In genomic region chr11:34708278-34708677, GRCm38 (mm10) we compare ENCODE assay signal across 18 mouse cellular contexts.
"Had no signal": no experiment of that assay in that cellular context is flagged by ENCODE, and none has a peak within 500 bp of the region (broad histone marks: within the 10 kb centered on the region; RNA-seq: fewer than 3 reads in every experiment).

No protein-coding gene starts in this region.

- H3K4me3 ChIP-seq: limb, embryonic 12.5 days; limb, embryonic 15.5 days; midbrain, embryonic 12.5 days; midbrain, embryonic 15.5 days; neural tube, embryonic 12.5 days; neural tube, embryonic 15.5 days had no signal

- H3K9me3 ChIP-seq: limb, embryonic 12.5 days; limb, embryonic 15.5 days; midbrain, embryonic 12.5 days; midbrain, embryonic 15.5 days; neural tube, embryonic 12.5 days; neural tube, embryonic 15.5 days had no signal

- H3K36me3 ChIP-seq: limb, embryonic 12.5 days; limb, embryonic 15.5 days; midbrain, embryonic 12.5 days; midbrain, embryonic 15.5 days; neural tube, embryonic 12.5 days; neural tube, embryonic 15.5 days had no signal

- H3K4me1 ChIP-seq: limb, embryonic 12.5 days; limb, embryonic 15.5 days; midbrain, embryonic 12.5 days; midbrain, embryonic 15.5 days; neural tube, embryonic 12.5 days had no signal

- DNase-seq: kidney, adult 2 months; kidney, postnatal 36 days; liver, postnatal 0 days; lung, embryonic 14.5 days; retina, postnatal 1 day; right cerebral cortex, postnatal 25 days; thymus, adult 2 months; thymus, postnatal 14 days; thymus, postnatal 4 days had no signal

- H3K27me3 ChIP-seq: limb, embryonic 12.5 days; limb, embryonic 15.5 days; midbrain, embryonic 12.5 days; midbrain, embryonic 15.5 days; neural tube, embryonic 12.5 days; neural tube, embryonic 15.5 days had no signal

- H3K27ac ChIP-seq: kidney, postnatal 0 days; limb, embryonic 12.5 days; limb, embryonic 15.5 days; liver, embryonic 14.5 days; macrophage; midbrain, embryonic 12.5 days; midbrain, embryonic 15.5 days; neural tube, embryonic 12.5 days; neural tube, embryonic 15.5 days had no signal
